Mouse (Mus musculus) liver, embryonic 14.5 days (tissue): ENCODE measurements around the gene 1700025C18Rik.

ENCODE experiments used
- CTCF ChIP-seq: IDR thresholded peaks from 2 replicates; pipeline ENCODE4 v1.5.1; 2016; ENCODE audit warnings: antibody characterized with exemption, low read depth, control low read depth
- EP300 ChIP-seq: IDR thresholded peaks from 2 replicates; pipeline ENCODE4 v1.6.1; 2016; ENCODE audit warnings: antibody characterized with exemption, low read depth

DNA sequence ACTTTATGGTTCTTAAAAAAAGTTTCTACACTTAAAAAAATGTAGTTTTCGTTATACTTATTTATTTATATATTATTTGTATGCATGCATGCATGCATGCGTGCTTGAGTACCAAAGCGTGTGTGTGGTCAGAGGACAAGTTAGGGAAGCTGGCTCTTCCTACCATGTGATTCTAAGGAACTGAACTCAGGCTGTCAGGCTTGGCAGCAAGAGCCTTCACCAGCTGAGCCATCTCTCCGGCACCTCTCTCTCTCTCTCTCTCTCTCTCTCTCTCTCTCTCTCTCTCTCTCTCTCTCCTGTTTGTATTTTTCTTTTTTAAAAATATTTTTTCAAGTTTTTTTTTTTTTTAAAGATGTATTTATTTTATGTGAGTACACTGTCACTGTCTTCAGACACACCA, 30.6 kb downstream of the 1700025C18Rik start:
- TF ChIP-seq CTCF (no peak), EP300 (no peak)
